Comparison of ENCODE assay signal across 7 mouse cellular contexts in genomic region chr4:130188806-130189297, GRCm38 (mm10). TPM values are rescaled to one million over a fixed set of nuclear protein-coding genes. Genes with fewer than 3 reads are reported as not detected.
DNase-seq lines count a peak whose midpoint lies in the region; ATAC-seq and TF ChIP-seq lines count a peak whose summit lies in the region.

No protein-coding gene starts in this region.

- H3K4me3 ChIP-seq in intestine, embryonic 16.5 days (ENCODE audit: low read length), result peak overlapping the region; percentile 7; the same call in 1 of the 2 replicates
- H3K4me3 ChIP-seq in midbrain, embryonic 12.5 days, result no peak overlapping the region
- no peak overlapping the region for H3K4me3 ChIP-seq in small intestine, adult 2 months (ENCODE audit: low read depth, low read length)

- intact Hi-C loops in left cerebral cortex, postnatal 36 days (cut with DNase I), result loop anchor here (1.0 to 2.0 kb wide), 2 partner anchors 51 to 230 kb away; no protein-coding TSS in a partner anchor

- peak overlapping the region; percentile 40; the same call in 1 of the 2 replicates for H3K4me2 ChIP-seq in intestine, embryonic 16.5 days (ENCODE audit: low read depth, low read length)
- H3K4me2 ChIP-seq in midbrain, embryonic 12.5 days (replicated peaks), result peak overlapping the region; percentile 32

- H3K27ac ChIP-seq in intestine, embryonic 16.5 days (ENCODE audit: low read length), result no peak overlapping the region
- H3K27ac ChIP-seq in midbrain, embryonic 12.5 days (replicated peaks), result no peak overlapping the region
- no peak overlapping the region for H3K27ac ChIP-seq in small intestine, adult 2 months (ENCODE audit: insufficient read depth, low read depth, low read length)

- H3K4me1 ChIP-seq in intestine, embryonic 16.5 days (ENCODE audit: control insufficient read depth, insufficient read depth, low read length), result peaks cover 4% of the 10 kb centered on the region; the same call in 1 of the 2 replicates
- no peaks in the 10 kb centered on the region for H3K4me1 ChIP-seq in midbrain, embryonic 12.5 days
- no peaks in the 10 kb centered on the region for H3K4me1 ChIP-seq in small intestine, adult 2 months (ENCODE audit: control insufficient read depth, insufficient read depth, insufficient read length, low read length)

- H3K9ac ChIP-seq in intestine, embryonic 16.5 days (ENCODE audit: low read depth, low read length), result no peak overlapping the region
- H3K9ac ChIP-seq in midbrain, embryonic 12.5 days (replicated peaks), result no peak overlapping the region

- no peak for TF ChIP-seq POLR2A in small intestine, adult 2 months (IDR thresholded peaks at IDR 0.05; ENCODE audit: low read depth, low read length)

- H3K36me3 ChIP-seq in intestine, embryonic 16.5 days (ENCODE audit: control insufficient read depth, insufficient read depth, low read length), result no peaks in the 10 kb centered on the region
- no peaks in the 10 kb centered on the region for H3K36me3 ChIP-seq in midbrain, embryonic 12.5 days
- H3K36me3 ChIP-seq in small intestine, adult 2 months (ENCODE audit: control insufficient read depth, insufficient read depth, low read length), result no peaks in the 10 kb centered on the region

- H3K27me3 ChIP-seq in intestine, embryonic 16.5 days (replicated peaks; ENCODE audit: control insufficient read depth, insufficient read depth, low read length), result no peaks in the 10 kb centered on the region
- peaks cover 10% of the 10 kb centered on the region; the same call in 1 of the 2 replicates for H3K27me3 ChIP-seq in midbrain, embryonic 12.5 days
- no peaks in the 10 kb centered on the region; the same call in 1 of the 2 replicates for H3K27me3 ChIP-seq in small intestine, adult 2 months (ENCODE audit: control insufficient read depth, insufficient read depth, low read length)

- H3K9me3 ChIP-seq in intestine, embryonic 16.5 days (ENCODE audit: control insufficient read depth, low read length), result no peaks in the 10 kb centered on the region
- no peaks in the 10 kb centered on the region for H3K9me3 ChIP-seq in midbrain, embryonic 12.5 days

- TF ChIP-seq CTCF in small intestine, adult 2 months (IDR thresholded peaks at IDR 0.05; ENCODE audit: extremely low read depth, insufficient read length, insufficient replicate concordance, low read depth, low read length), result peak; percentile 98

- ATAC-seq in intestine, embryonic 16.5 days, result peak; percentile 77
- ATAC-seq in midbrain, embryonic 12.5 days (ENCODE audit: low FRiP score, low read depth), result peak; percentile 47; the same call in 1 of the 2 replicates

- 3% methylated on average over 13 of the region's 13 CpGs for WGBS in intestine, embryonic 16.5 days
- WGBS in midbrain, embryonic 12.5 days, result 4% methylated on average over 13 of the region's 13 CpGs
- 2% methylated on average over 13 of the region's 13 CpGs for WGBS in small intestine, adult 2 months

- DNase-seq in adrenal gland, adult 8-10 months, result peak; percentile 76
- peak; percentile 85 for DNase-seq in embryo, embryonic 11 days
- DNase-seq in gastrocnemius, postnatal 4 days (ENCODE audit: low spot score in 2 of 2), result peak; percentile 69 to 82
- DNase-seq in left cerebral cortex, postnatal 36 days (ENCODE audit: low spot score in 2 of 2), result peak; percentile 77 to 80

RNA-seq across cellular contexts. Expression of gene Tinagl1, which starts 13.9 kb away (rescaled TPM):
- total RNA-seq in adrenal gland, adult 8-10 months (2022), result 100 to 1,000 TPM in 2 of 4 experiments, 10 to 100 TPM in 2; 80.9 to 133 (median 107) TPM
- total RNA-seq in gastrocnemius, postnatal 4 days (2021), result 10 to 100 TPM; 35.7 to 39.9 TPM
- 78.3 and 80.3 TPM in 2 replicates for polyA plus RNA-seq in intestine, embryonic 16.5 days (2015; fragmentation: Nextera tagmentation; extraction: Ambion mirVana)
- total RNA-seq in left cerebral cortex, postnatal 36 days (2021), result 10 to 100 TPM in 1 of 2 experiments, 1 to 10 TPM in 1; 8.0 to 13.4 TPM
- 4.8 and 7.9 TPM in 2 replicates for polyA plus RNA-seq in midbrain, embryonic 12.5 days (2016; fragmentation: Nextera tagmentation; extraction: Ambion mirVana)
- 106 and 109 TPM in 2 replicates for polyA plus RNA-seq in small intestine, adult 2 months (2012; rRNA removed)

RNA-seq across cellular contexts. Expression of gene Gm853, which starts 33.3 kb away (rescaled TPM):
- total RNA-seq in adrenal gland, adult 8-10 months (2022), result not detected
- total RNA-seq in gastrocnemius, postnatal 4 days (2021), result not detected
- not detected in 2 replicates for polyA plus RNA-seq in intestine, embryonic 16.5 days (2015; fragmentation: Nextera tagmentation; extraction: Ambion mirVana)
- total RNA-seq in left cerebral cortex, postnatal 36 days (2021), result not detected
- polyA plus RNA-seq in midbrain, embryonic 12.5 days (2016; fragmentation: Nextera tagmentation; extraction: Ambion mirVana), result not detected in 2 replicates
- polyA plus RNA-seq in small intestine, adult 2 months (2012; rRNA removed), result not detected in 2 replicates

RNA-seq across cellular contexts. Expression of gene Hcrtr1, which starts 49.7 kb away (rescaled TPM):
- 1 to 10 TPM in 2 of 4 experiments, under 1 TPM in 2; 0.49 to 1.9 (median 1.3) TPM for total RNA-seq in adrenal gland, adult 8-10 months (2022)
- not detected for total RNA-seq in gastrocnemius, postnatal 4 days (2021)
- 0.22 and 0.34 TPM in 2 replicates for polyA plus RNA-seq in intestine, embryonic 16.5 days (2015; fragmentation: Nextera tagmentation; extraction: Ambion mirVana)
- 1 to 10 TPM; 2.0 to 2.4 TPM for total RNA-seq in left cerebral cortex, postnatal 36 days (2021)
- 0.47 and 0.48 TPM in 2 replicates for polyA plus RNA-seq in midbrain, embryonic 12.5 days (2016; fragmentation: Nextera tagmentation; extraction: Ambion mirVana)
- 3.3 and 3.8 TPM in 2 replicates for polyA plus RNA-seq in small intestine, adult 2 months (2012; rRNA removed)
